Mouse (Mus musculus): ENCODE results near the gene Ncor2. TPM values are rescaled to one million over a fixed set of nuclear protein-coding genes. Genes with fewer than 3 reads are reported as not detected.

The Ncor2 gene
- polyA plus RNA-seq, 1 experiment, result 71.5 TPM

DNA sequence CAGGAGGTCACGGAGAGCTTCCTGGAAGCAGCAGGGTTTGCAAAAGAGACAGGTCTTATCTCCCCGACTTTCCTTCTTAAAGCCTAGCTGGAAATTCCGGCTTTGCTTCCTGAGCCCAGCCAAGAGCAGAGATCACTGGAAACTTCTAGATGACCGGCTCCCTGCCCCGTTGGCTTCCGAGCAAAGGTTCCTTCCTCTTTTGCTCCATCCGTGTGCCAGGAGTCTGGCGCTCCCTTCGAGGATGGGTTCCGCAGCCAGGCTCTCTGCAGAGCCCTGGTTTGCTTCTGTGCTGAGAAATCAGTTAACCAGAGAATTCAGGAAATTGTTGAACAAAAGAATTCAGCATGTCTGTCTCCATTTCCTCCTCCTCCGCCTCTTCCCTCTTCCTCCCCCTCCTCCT lies 186.1 kb downstream of the Ncor2 start:
- H3K4me3 ChIP-seq (ENCODE audit: insufficient read depth, low read length), result no peak overlapping the region
- TF ChIP-seq POLR2A (IDR thresholded peaks at IDR 0.05; ENCODE audit: borderline replicate concordance, low read depth, low read length) (no peak), CTCF (IDR thresholded peaks at IDR 0.05; ENCODE audit: low read depth, low read length) (no peak)
- peaks cover 3% of the 10 kb centered on the region; the same call in 1 of the 2 replicates for H3K4me1 ChIP-seq (ENCODE audit: control insufficient read depth, insufficient read depth, low read length)
- H3K27ac ChIP-seq (ENCODE audit: insufficient read depth, low read depth, low read length), result no peak overlapping the region

DNA sequence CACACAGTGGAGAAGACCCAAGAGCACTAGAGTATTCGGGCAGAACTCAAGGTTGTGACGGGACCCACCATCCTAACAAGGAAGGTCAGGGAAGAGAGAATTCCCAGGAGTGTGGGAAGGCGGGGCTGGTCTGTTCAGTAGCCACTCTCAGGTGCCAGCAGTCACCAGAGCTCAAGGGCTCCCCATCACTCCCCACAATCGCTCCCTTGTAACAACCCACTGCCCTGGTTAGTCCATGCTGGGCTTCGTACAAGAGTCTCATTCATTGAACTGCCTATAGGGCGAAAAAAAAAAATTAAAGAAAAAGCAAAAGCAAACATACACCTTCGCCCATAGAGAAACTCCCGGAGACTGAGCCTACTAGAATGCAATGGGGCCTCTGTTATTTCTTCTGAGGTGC lies 186.7 kb downstream of the Ncor2 start:
- Histone ChIP-seq H3K4me3 (ENCODE audit: insufficient read depth, low read length) (no peak overlapping the region), H3K27ac (ENCODE audit: insufficient read depth, low read depth, low read length) (no peak overlapping the region), H3K4me1 (ENCODE audit: control insufficient read depth, insufficient read depth, low read length) (peaks cover 3% of the 10 kb centered on the region; the same call in 1 of the 2 replicates)
- TF ChIP-seq CTCF (IDR thresholded peaks at IDR 0.05; ENCODE audit: low read depth, low read length) (no peak), POLR2A (IDR thresholded peaks at IDR 0.05; ENCODE audit: borderline replicate concordance, low read depth, low read length) (no peak)

GRCm38 (mm10) chr5:124989724-124990123 lies 189.3 kb downstream of the Ncor2 start:
- TF ChIP-seq POLR2A (IDR thresholded peaks at IDR 0.05; ENCODE audit: borderline replicate concordance, low read depth, low read length) (no peak), CTCF (IDR thresholded peaks at IDR 0.05; ENCODE audit: low read depth, low read length) (no peak)
- H3K4me1 ChIP-seq (ENCODE audit: control insufficient read depth, insufficient read depth, low read length), result peaks cover 3% of the 10 kb centered on the region; the same call in 1 of the 2 replicates
- H3K4me3 ChIP-seq (ENCODE audit: insufficient read depth, low read length), result no peak overlapping the region
- no peak overlapping the region for H3K27ac ChIP-seq (ENCODE audit: insufficient read depth, low read depth, low read length)

- no peak for TF ChIP-seq CTCF (IDR thresholded peaks at IDR 0.05; ENCODE audit: low read depth, low read length)
- TF ChIP-seq POLR2A (IDR thresholded peaks at IDR 0.05; ENCODE audit: borderline replicate concordance, low read depth, low read length), result no peak
- Histone ChIP-seq H3K4me3 (ENCODE audit: insufficient read depth, low read length) (no peak overlapping the region), H3K4me1 (ENCODE audit: control insufficient read depth, insufficient read depth, low read length) (no peaks in the 10 kb centered on the region), H3K27ac (ENCODE audit: insufficient read depth, low read depth, low read length) (no peak overlapping the region)
Measured at GRCm38 (mm10) chr5:124986656-124987055, 192.4 kb downstream of the Ncor2 start.

DNA sequence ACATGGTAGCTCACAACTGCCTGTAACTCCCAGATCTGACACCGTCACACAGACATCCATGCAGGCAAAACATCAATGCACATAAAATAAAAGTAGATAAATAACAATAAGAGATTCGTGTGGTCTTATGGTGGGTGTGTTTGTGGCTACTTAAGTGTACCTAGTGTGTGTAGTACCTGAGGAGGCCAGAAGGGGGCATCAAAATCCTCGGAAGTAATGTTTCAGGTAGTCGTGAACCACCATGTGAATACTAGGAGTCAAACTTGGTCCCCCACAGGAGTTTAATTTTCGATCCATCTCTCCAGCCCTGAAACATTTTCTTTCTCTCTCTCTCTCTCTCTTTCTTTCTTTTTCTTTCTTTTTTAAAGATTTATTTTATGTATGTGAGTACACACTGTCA lies 192.8 kb downstream of the Ncor2 start:
- Histone ChIP-seq H3K27ac (ENCODE audit: insufficient read depth, low read depth, low read length) (no peak overlapping the region), H3K4me1 (ENCODE audit: control insufficient read depth, insufficient read depth, low read length) (no peaks in the 10 kb centered on the region), H3K4me3 (ENCODE audit: insufficient read depth, low read length) (no peak overlapping the region)
- TF ChIP-seq POLR2A (IDR thresholded peaks at IDR 0.05; ENCODE audit: borderline replicate concordance, low read depth, low read length) (no peak), CTCF (IDR thresholded peaks at IDR 0.05; ENCODE audit: low read depth, low read length) (no peak)

- Histone ChIP-seq H3K4me3 (ENCODE audit: insufficient read depth, low read length) (no peak overlapping the region), H3K27ac (ENCODE audit: insufficient read depth, low read depth, low read length) (no peak overlapping the region), H3K4me1 (ENCODE audit: control insufficient read depth, insufficient read depth, low read length) (no peaks in the 10 kb centered on the region)
- TF ChIP-seq CTCF (IDR thresholded peaks at IDR 0.05; ENCODE audit: low read depth, low read length) (no peak), POLR2A (IDR thresholded peaks at IDR 0.05; ENCODE audit: borderline replicate concordance, low read depth, low read length) (no peak)
Measured at GRCm38 (mm10) chr5:124969790-124970189, 209.2 kb downstream of the Ncor2 start.

Other genes starting within 250 kb of the Ncor2 start
- gene Rflna, start 176.0 kb downstream of the Ncor2 start, polyA plus RNA-seq (2012; ENCODE audit: insufficient read depth, insufficient read length, missing spikeins), result not detected in 2 replicates
- 101 and 120 TPM in 2 replicates for gene Scarb1, start 161.9 kb upstream of the Ncor2 start, polyA plus RNA-seq (2012; ENCODE audit: insufficient read depth, insufficient read length, missing spikeins)
- not detected in 2 replicates for gene Gm10382, start 210.1 kb upstream of the Ncor2 start, polyA plus RNA-seq (2012; ENCODE audit: insufficient read depth, insufficient read length, missing spikeins)
- 808 and 810 TPM in 2 replicates for gene Ubc, start 211.0 kb upstream of the Ncor2 start, polyA plus RNA-seq (2012; ENCODE audit: insufficient read depth, insufficient read length, missing spikeins)